Mouse (Mus musculus) neural tube, embryonic 11.5 days (tissue): Measurements from ENCODE around the gene Cnn2. TPM values are rescaled to one million over a fixed set of nuclear protein-coding genes. Genes with fewer than 3 reads are reported as not detected.

ENCODE experiments used
- ATAC-seq: fragments of 200-750 bp; cut with Nextera tagmentation; 2 replicates; pipeline ENCODE4 v1.8.0; 2017; ENCODE audit warnings: moderate number of reproducible peaks, mild to moderate bottlenecking, moderate TSS enrichment, moderate library complexity; ENCODE audit not compliant: insufficient read depth, low FRiP score, low TSS enrichment
- DNase-seq: peaks from one replicate; pipeline ENCODE4 v3.0.0-alpha.2; 2015; ENCODE audit warnings: low spot score
- H3K27ac ChIP-seq: fragments of 300-500 bp; sonication (generic); 2 replicates; pipeline ENCODE4 v1.5.1; 2014; ENCODE audit warnings: low read depth, mild to moderate bottlenecking, low read length
- H3K27me3 ChIP-seq: fragments of 300-500 bp; sonication (generic); 2 replicates; pipeline ENCODE4 v1.6.1; 2014; ENCODE audit warnings: mild to moderate bottlenecking, low read length, mixed read lengths; ENCODE audit not compliant: control insufficient read depth, insufficient read depth
- H3K36me3 ChIP-seq: fragments of 300-500 bp; sonication (generic); 2 replicates; pipeline ENCODE4 v1.6.1; 2014; ENCODE audit warnings: mild to moderate bottlenecking, low read length, moderate library complexity, mixed read lengths; ENCODE audit not compliant: control insufficient read depth, insufficient read depth
- H3K4me1 ChIP-seq: fragments of 300-500 bp; sonication (generic); 2 replicates; pipeline ENCODE4 v1.6.1; 2014; ENCODE audit warnings: low read length, mixed read lengths; ENCODE audit not compliant: control insufficient read depth, insufficient read depth
- H3K4me2 ChIP-seq: fragments of 300-500 bp; sonication (generic); 2 replicates; pipeline ENCODE4 v1.6.1; 2014; ENCODE audit warnings: low read depth, mild to moderate bottlenecking, moderate library complexity
- H3K4me3 ChIP-seq: fragments of 300-500 bp; sonication (generic); 2 replicates; pipeline ENCODE4 v1.5.1; 2014; ENCODE audit warnings: low read depth, low read length
- H3K9ac ChIP-seq: fragments of 300-500 bp; sonication (generic); 2 replicates; pipeline ENCODE4 v1.6.1; 2014; ENCODE audit warnings: mild to moderate bottlenecking, low read length
- H3K9me3 ChIP-seq: fragments of 300-500 bp; sonication (generic); 2 replicates; pipeline ENCODE4 v1.6.1; 2016; ENCODE audit warnings: low read length; ENCODE audit not compliant: control insufficient read depth
- WGBS: fragments of 180-500 bp; shearing (Covaris S2); extraction: QIAGEN DNeasy Blood & Tissue Kit; methylation state at CpG from one replicate; pipeline ENCODE4 v1.1.7; 2014; 5-methylcytosine and 5-hydroxymethylcytosine counted together
- polyA plus RNA-seq: library from polyadenylated mRNA; unstranded; fragments of >200 nt; fragmentation: Nextera tagmentation; extraction: Ambion mirVana; gene quantifications from 2 replicates; pipeline ENCODE4 v1.2.1, GENCODE M21; 2014

Cnn2 gene
- polyA plus RNA-seq, 1 experiment from 2014 or later, result 167 TPM

GRCm38 (mm10) chr10:79984195-79984816 is 4.1 kb upstream of the Cnn2 start, which contains the start of gene Tmem259:
Tmem259 (minus strand) TSS chr10:79984330.
- Histone ChIP-seq H3K36me3 (0 out of 2 replicates have a peak, but pooled peaks cover 2% of the 10 kb centered on the region), H3K9ac (peak within 1 kb of the TSS; percentile 89), H3K4me1 (peaks cover 20% of the 10 kb centered on the region), H3K27me3 (peaks cover 23% of the 10 kb centered on the region), H3K27ac (peak within 1 kb of the TSS; percentile 87), H3K9me3 (no peaks in the 10 kb centered on the region), H3K4me2 (peak within 1 kb of the TSS; percentile 79), H3K4me3 (peak within 1 kb of the TSS; percentile 86)
- WGBS, result under 1% methylated on average over 49 of the region's 49 CpGs
- ATAC-seq (peak; percentile 78), DNase-seq (peak; percentile 93)

- Histone ChIP-seq H3K27ac (peak overlapping the region; percentile 87), H3K9me3 (no peaks in the 10 kb centered on the region), H3K4me2 (peak overlapping the region; percentile 79), H3K9ac (peak overlapping the region; percentile 55; the same call in 1 of the 2 replicates), H3K4me1 (peaks cover 20% of the 10 kb centered on the region), H3K27me3 (peaks cover 28% of the 10 kb centered on the region), H3K4me3 (peak overlapping the region; percentile 86), H3K36me3 (0 out of 2 replicates have a peak, but pooled peaks cover under 1% of the 10 kb centered on the region)
- DNase-seq, result peak; percentile 95
- under 1% methylated on average over 22 of the region's 22 CpGs for WGBS
- ATAC-seq, result peak; percentile 94
These were observed 3.5 kb upstream of the Cnn2 start for GRCm38 (mm10) chr10:79984871-79985270.

- Histone ChIP-seq H3K4me1 (peaks cover 20% of the 10 kb centered on the region), H3K4me2 (peak overlapping the region; percentile 79), H3K9ac (peak overlapping the region; percentile 55), H3K9me3 (no peaks in the 10 kb centered on the region), H3K27me3 (peaks cover 32% of the 10 kb centered on the region), H3K27ac (peak overlapping the region; percentile 87), H3K36me3 (no peaks in the 10 kb centered on the region), H3K4me3 (peak overlapping the region; percentile 86)
- ATAC-seq, result no peak
- 5% methylated on average over 35 of the region's 35 CpGs for WGBS
- peak; percentile 57 for DNase-seq
These were observed 2.8 kb upstream of the Cnn2 start for GRCm38 (mm10) chr10:79985334-79986231.

- peaks cover 20% of the 10 kb centered on the region for H3K4me1 ChIP-seq
- DNase-seq (no peak), ATAC-seq (no peak)
- no peaks in the 10 kb centered on the region for H3K36me3 ChIP-seq
- peak overlapping the region; percentile 86 for H3K4me3 ChIP-seq
- H3K9ac ChIP-seq, result no peak overlapping the region
- no peak overlapping the region for H3K27ac ChIP-seq
- 46% methylated on average over 6 of the region's 6 CpGs for WGBS
- peaks cover 1% of the 10 kb centered on the region; the same call in 1 of the 2 replicates for H3K9me3 ChIP-seq
- peak overlapping the region; percentile 79 for H3K4me2 ChIP-seq
- H3K27me3 ChIP-seq, result peaks cover 32% of the 10 kb centered on the region
These were observed 2.0 kb upstream of the Cnn2 start for GRCm38 (mm10) chr10:79986232-79986878.

GRCm38 (mm10) chr10:79986963-79987362 is 1.4 kb upstream of the Cnn2 start:
- H3K9me3 ChIP-seq, result peaks cover 5% of the 10 kb centered on the region; the same call in 1 of the 2 replicates
- DNase-seq (peak; percentile 89), ATAC-seq (no peak)
- no peak overlapping the region for H3K9ac ChIP-seq
- peaks cover 20% of the 10 kb centered on the region for H3K4me1 ChIP-seq
- H3K36me3 ChIP-seq, result no peaks in the 10 kb centered on the region
- H3K27me3 ChIP-seq, result peaks cover 32% of the 10 kb centered on the region
- 7% methylated on average over 11 of the region's 11 CpGs for WGBS
- H3K27ac ChIP-seq, result no peak overlapping the region
- H3K4me3 ChIP-seq, result peak overlapping the region; percentile 55; the same call in 1 of the 2 replicates
- H3K4me2 ChIP-seq, result no peak overlapping the region

GRCm38 (mm10) chr10:79987771-79988505 is 446 bp upstream of the Cnn2 start:
- Histone ChIP-seq H3K4me1 (peaks cover 13% of the 10 kb centered on the region), H3K9ac (peak overlapping the region; percentile 62), H3K27me3 (peaks cover 32% of the 10 kb centered on the region), H3K36me3 (no peaks in the 10 kb centered on the region), H3K9me3 (peaks cover 5% of the 10 kb centered on the region; the same call in 1 of the 2 replicates), H3K4me3 (peak overlapping the region; percentile 55), H3K27ac (0 out of 2 replicates have a peak overlapping the region, but pooled peaks have one; percentile 44), H3K4me2 (peak overlapping the region; percentile 47)
- peak; percentile 32 for DNase-seq
- 8% methylated on average over 27 of the region's 27 CpGs for WGBS
- no peak for ATAC-seq

- Histone ChIP-seq H3K27me3 (peaks cover 32% of the 10 kb centered on the region), H3K36me3 (no peaks in the 10 kb centered on the region; the same call in 1 of the 2 replicates), H3K4me3 (peak overlapping the region; percentile 55), H3K4me2 (peak overlapping the region; percentile 47), H3K27ac (no peak overlapping the region), H3K4me1 (peaks cover 7% of the 10 kb centered on the region; the same call in 1 of the 2 replicates), H3K9me3 (peaks cover 5% of the 10 kb centered on the region; the same call in 1 of the 2 replicates), H3K9ac (no peak overlapping the region; the same call in 1 of the 2 replicates)
- DNase-seq, result no peak
- ATAC-seq, result no peak
- 43% methylated on average over 8 of the region's 8 CpGs for WGBS
These were observed 945 bp downstream of the Cnn2 start for GRCm38 (mm10) chr10:79989272-79989786.
